Mouse (Mus musculus): ENCODE data around the gene Stx18. TPM values are rescaled to one million over a fixed set of nuclear protein-coding genes. Genes with fewer than 3 reads are reported as not detected.

Gene Stx18
- total RNA-seq, 1 experiment = 16.8 TPM

- in situ Hi-C loops (cut with MboI; ENCODE audit: low sequenced_read_pairs in 2 of 2, unreplicated experiment in 2 of 2) = no loop called here
- TF ChIP-seq ZNF384 (IDR thresholded peaks at IDR 0.05; ENCODE audit: low read depth, low read length) = no peak
- no peak for TF ChIP-seq CHD2 (IDR thresholded peaks at IDR 0.05; ENCODE audit: low read depth, low read length)
- no peak for TF ChIP-seq HCFC1 (IDR thresholded peaks at IDR 0.05; ENCODE audit: borderline replicate concordance, insufficient read depth, low read length)
- no peak for TF ChIP-seq ZC3H11A (IDR thresholded peaks at IDR 0.05; ENCODE audit: borderline replicate concordance, low read depth, low read length)
- TF ChIP-seq MAFK (IDR thresholded peaks at IDR 0.05; ENCODE audit: insufficient read depth, low read depth, low read length) = no peak
- H3K27ac ChIP-seq (ENCODE audit: insufficient read depth, low read depth, low read length, poor library complexity, severe bottlenecking) = no peak overlapping the region
- H3K9ac ChIP-seq (ENCODE audit: insufficient read depth, low read depth, low read length, poor library complexity, severe bottlenecking) = no peak overlapping the region
- no peak overlapping the region for H3K4me3 ChIP-seq (ENCODE audit: insufficient read depth in 1 of 2, low read depth in 1 of 2, low read length in 2 of 2, poor library complexity in 1 of 2, severe bottlenecking in 1 of 2)
- DNase-seq (ENCODE audit: low read depth, low spot score) = no peak
- H3K9me3 ChIP-seq (ENCODE audit: control insufficient read depth, insufficient read depth, low read depth, low read length) = no peaks in the 10 kb centered on the region
- H3K4me1 ChIP-seq (ENCODE audit: control insufficient read depth in 2 of 2, insufficient read depth in 2 of 2, low read length in 2 of 2, poor library complexity in 1 of 2) = no peaks in the 10 kb centered on the region
- no peaks in the 10 kb centered on the region for H3K36me3 ChIP-seq (ENCODE audit: control insufficient read depth, insufficient read depth, low read length, poor library complexity, severe bottlenecking)
These were observed 9.6 kb downstream of the Stx18 start for GRCm38 (mm10) chr5:38048177-38048576.

- TF ChIP-seq MAFK (IDR thresholded peaks at IDR 0.05; ENCODE audit: insufficient read depth, low read depth, low read length) (no peak), HCFC1 (IDR thresholded peaks at IDR 0.05; ENCODE audit: borderline replicate concordance, insufficient read depth, low read length) (no peak), ZC3H11A (IDR thresholded peaks at IDR 0.05; ENCODE audit: borderline replicate concordance, low read depth, low read length) (no peak), ZNF384 (IDR thresholded peaks at IDR 0.05; ENCODE audit: low read depth, low read length) (no peak), CHD2 (IDR thresholded peaks at IDR 0.05; ENCODE audit: low read depth, low read length) (no peak)
- Histone ChIP-seq H3K9me3 (ENCODE audit: control insufficient read depth, insufficient read depth, low read depth, low read length) (no peaks in the 10 kb centered on the region), H3K4me1 (ENCODE audit: control insufficient read depth in 2 of 2, insufficient read depth in 2 of 2, low read length in 2 of 2, poor library complexity in 1 of 2) (no peaks in the 10 kb centered on the region), H3K9ac (ENCODE audit: insufficient read depth, low read depth, low read length, poor library complexity, severe bottlenecking) (no peak overlapping the region), H3K36me3 (ENCODE audit: control insufficient read depth, insufficient read depth, low read length, poor library complexity, severe bottlenecking) (no peaks in the 10 kb centered on the region), H3K4me3 (ENCODE audit: insufficient read depth in 1 of 2, low read depth in 1 of 2, low read length in 2 of 2, poor library complexity in 1 of 2, severe bottlenecking in 1 of 2) (no peak overlapping the region), H3K27ac (ENCODE audit: insufficient read depth, low read depth, low read length, poor library complexity, severe bottlenecking) (no peak overlapping the region)
- DNase-seq (ENCODE audit: low read depth, low spot score) = no peak
- in situ Hi-C loops (cut with MboI; ENCODE audit: low sequenced_read_pairs in 2 of 2, unreplicated experiment in 2 of 2) = no loop called here
These were observed 22.5 kb downstream of the Stx18 start for GRCm38 (mm10) chr5:38061051-38061450.

GRCm38 (mm10) chr5:38062709-38063108 lies 24.2 kb downstream of the Stx18 start:
- peak; percentile 21 for DNase-seq (ENCODE audit: low read depth, low spot score)

GRCm38 (mm10) chr5:38063339-38063738 lies 24.8 kb downstream of the Stx18 start:
- no peak overlapping the region for H3K9ac ChIP-seq (ENCODE audit: insufficient read depth, low read depth, low read length, poor library complexity, severe bottlenecking)
- no peaks in the 10 kb centered on the region for H3K36me3 ChIP-seq (ENCODE audit: control insufficient read depth, insufficient read depth, low read length, poor library complexity, severe bottlenecking)
- H3K4me1 ChIP-seq (ENCODE audit: control insufficient read depth in 2 of 2, insufficient read depth in 2 of 2, low read length in 2 of 2, poor library complexity in 1 of 2) = no peaks in the 10 kb centered on the region
- no peak for DNase-seq (ENCODE audit: low read depth, low spot score)
- TF ChIP-seq CHD2 (IDR thresholded peaks at IDR 0.05; ENCODE audit: low read depth, low read length) (no peak), HCFC1 (IDR thresholded peaks at IDR 0.05; ENCODE audit: borderline replicate concordance, insufficient read depth, low read length) (no peak), ZNF384 (IDR thresholded peaks at IDR 0.05; ENCODE audit: low read depth, low read length) (no peak), MAFK (IDR thresholded peaks at IDR 0.05; ENCODE audit: insufficient read depth, low read depth, low read length) (no peak), ZC3H11A (IDR thresholded peaks at IDR 0.05; ENCODE audit: borderline replicate concordance, low read depth, low read length) (no peak)
- H3K9me3 ChIP-seq (ENCODE audit: control insufficient read depth, insufficient read depth, low read depth, low read length) = no peaks in the 10 kb centered on the region
- in situ Hi-C loops (cut with MboI; ENCODE audit: low sequenced_read_pairs in 2 of 2, unreplicated experiment in 2 of 2) = no loop called here
- no peak overlapping the region for H3K4me3 ChIP-seq (ENCODE audit: insufficient read depth in 1 of 2, low read depth in 1 of 2, low read length in 2 of 2, poor library complexity in 1 of 2, severe bottlenecking in 1 of 2)
- no peak overlapping the region for H3K27ac ChIP-seq (ENCODE audit: insufficient read depth, low read depth, low read length, poor library complexity, severe bottlenecking)

More at GRCm38 (mm10) chr5:38062709-38063108, 24.2 kb downstream of the Stx18 start:
- no peaks in the 10 kb centered on the region for H3K4me1 ChIP-seq (ENCODE audit: control insufficient read depth in 2 of 2, insufficient read depth in 2 of 2, low read length in 2 of 2, poor library complexity in 1 of 2)
- H3K36me3 ChIP-seq (ENCODE audit: control insufficient read depth, insufficient read depth, low read length, poor library complexity, severe bottlenecking) = no peaks in the 10 kb centered on the region
- no peak overlapping the region for H3K4me3 ChIP-seq (ENCODE audit: insufficient read depth in 1 of 2, low read depth in 1 of 2, low read length in 2 of 2, poor library complexity in 1 of 2, severe bottlenecking in 1 of 2)
- no peaks in the 10 kb centered on the region for H3K9me3 ChIP-seq (ENCODE audit: control insufficient read depth, insufficient read depth, low read depth, low read length)
- H3K27ac ChIP-seq (ENCODE audit: insufficient read depth, low read depth, low read length, poor library complexity, severe bottlenecking) = no peak overlapping the region
- no peak overlapping the region for H3K9ac ChIP-seq (ENCODE audit: insufficient read depth, low read depth, low read length, poor library complexity, severe bottlenecking)
- TF ChIP-seq CHD2 (IDR thresholded peaks at IDR 0.05; ENCODE audit: low read depth, low read length) (no peak), ZNF384 (IDR thresholded peaks at IDR 0.05; ENCODE audit: low read depth, low read length) (no peak), HCFC1 (IDR thresholded peaks at IDR 0.05; ENCODE audit: borderline replicate concordance, insufficient read depth, low read length) (no peak), ZC3H11A (IDR thresholded peaks at IDR 0.05; ENCODE audit: borderline replicate concordance, low read depth, low read length) (no peak), MAFK (IDR thresholded peaks at IDR 0.05; ENCODE audit: insufficient read depth, low read depth, low read length) (no peak)
- in situ Hi-C loops (cut with MboI; ENCODE audit: low sequenced_read_pairs in 2 of 2, unreplicated experiment in 2 of 2) = no loop called here

Measured in ES-E14 (cell line).